Mouse (Mus musculus) stomach, postnatal 0 days (tissue): ENCODE measurements around the gene Acbd3. TPM values are rescaled to one million over a fixed set of nuclear protein-coding genes. Genes with fewer than 3 reads are reported as not detected.

Experiments
- ATAC-seq: fragments of 200-750 bp; cut with Nextera tagmentation; 2 replicates; pipeline ENCODE4 v1.8.0; 2017; ENCODE audit not compliant: low FRiP score, low TSS enrichment
- DNase-seq: peaks from one replicate; pipeline ENCODE4 v3.0.0-alpha.2; 2016; ENCODE audit warnings: low spot score
- H3K27ac ChIP-seq: fragments of 300-500 bp; sonication (generic); replicated peaks from 2 replicates; pipeline ENCODE4 v1.5.1; 2014; ENCODE audit warnings: mild to moderate bottlenecking, control low read depth
- H3K27me3 ChIP-seq: fragments of 300-500 bp; sonication (generic); 2 replicates; pipeline ENCODE4 v1.6.1; 2014; ENCODE audit warnings: low read length; ENCODE audit not compliant: control insufficient read depth, insufficient read depth
- H3K36me3 ChIP-seq: fragments of 300-500 bp; sonication (generic); 2 replicates; pipeline ENCODE4 v1.6.1; 2014; ENCODE audit warnings: low read length, mixed read lengths; ENCODE audit not compliant: control insufficient read depth, insufficient read depth
- H3K4me1 ChIP-seq: fragments of 300-500 bp; sonication (generic); replicated peaks from 2 replicates; pipeline ENCODE4 v1.6.1; 2014; ENCODE audit warnings: antibody characterized with exemption; ENCODE audit not compliant: control insufficient read depth, insufficient read depth
- H3K4me2 ChIP-seq: fragments of 300-500 bp; sonication (generic); replicated peaks from 2 replicates; pipeline ENCODE4 v1.6.1; 2014; ENCODE audit warnings: low read depth, mild to moderate bottlenecking, control low read depth, moderate library complexity
- H3K4me3 ChIP-seq: fragments of 300-500 bp; sonication (generic); 2 replicates; pipeline ENCODE4 v1.5.1; 2014; ENCODE audit warnings: low read depth, low read length, control low read depth
- H3K9ac ChIP-seq: fragments of 300-500 bp; sonication (generic); 2 replicates; pipeline ENCODE4 v1.6.1; 2014; ENCODE audit warnings: mild to moderate bottlenecking, low read length, control low read depth, mixed read lengths
- H3K9me3 ChIP-seq: fragments of 300-500 bp; sonication (generic); 2 replicates; pipeline ENCODE4 v1.6.1; 2016; ENCODE audit warnings: low read length; ENCODE audit not compliant: control insufficient read depth
- CTCF ChIP-seq: IDR thresholded peaks from 2 replicates; pipeline ENCODE4 v1.5.1; 2016; ENCODE audit warnings: antibody characterized with exemption, low read depth, mild to moderate bottlenecking, moderate library complexity
- EP300 ChIP-seq: optimal IDR thresholded peaks from 2 replicates; pipeline ENCODE3; 2016; ENCODE audit warnings: antibody characterized with exemption
- WGBS: fragments of 180-500 bp; shearing (Covaris S2); extraction: QIAGEN DNeasy Blood & Tissue Kit; methylation state at CpG from one replicate; pipeline ENCODE4 v1.1.7; 2014; 5-methylcytosine and 5-hydroxymethylcytosine counted together
- polyA plus RNA-seq: library from polyadenylated mRNA; unstranded; fragments of >200 nt; fragmentation: Nextera tagmentation; extraction: Ambion mirVana; gene quantifications from 2 replicates; pipeline ENCODE4 v1.2.1, GENCODE M21; 2015

Gene Acbd3
- polyA plus RNA-seq, 1 experiment from 2014 or later = 16.7 TPM

- DNase-seq (peak; percentile 84), ATAC-seq (peak; percentile 88)
- H3K27ac ChIP-seq = peak overlapping the region; percentile 78
- H3K4me1 ChIP-seq = no peaks in the 10 kb centered on the region; the same call in 1 of the 2 replicates
- peak overlapping the region; percentile 67 for H3K9ac ChIP-seq
- 4% methylated on average over 37 of the region's 37 CpGs for WGBS
- H3K4me3 ChIP-seq = peak overlapping the region; percentile 53
- no peaks in the 10 kb centered on the region for H3K36me3 ChIP-seq
- peak overlapping the region; percentile 71 for H3K4me2 ChIP-seq
- no peak for TF ChIP-seq EP300
- TF ChIP-seq CTCF = peak; percentile 84
- no peaks in the 10 kb centered on the region for H3K9me3 ChIP-seq
- no peaks in the 10 kb centered on the region for H3K27me3 ChIP-seq
These were observed 42.7 kb downstream of the Acbd3 start for GRCm38 (mm10) chr1:180768334-180769168.

- Histone ChIP-seq H3K27me3 (no peaks in the 10 kb centered on the region), H3K9me3 (no peaks in the 10 kb centered on the region), H3K36me3 (no peaks in the 10 kb centered on the region), H3K27ac (no peak overlapping the region), H3K4me2 (no peak overlapping the region), H3K4me1 (no peaks in the 10 kb centered on the region; the same call in 1 of the 2 replicates), H3K4me3 (no peak overlapping the region), H3K9ac (no peak overlapping the region)
- ATAC-seq (no peak), DNase-seq (no peak)
- 67% methylated on average over 5 of the region's 5 CpGs for WGBS
- TF ChIP-seq CTCF (no peak), EP300 (no peak)
These were observed 45.5 kb downstream of the Acbd3 start for GRCm38 (mm10) chr1:180771306-180771705.

GRCm38 (mm10) chr1:180771722-180772121 lies 45.9 kb downstream of the Acbd3 start:
- ATAC-seq = no peak
- no peaks in the 10 kb centered on the region for H3K9me3 ChIP-seq
- H3K27ac ChIP-seq = no peak overlapping the region
- no peak overlapping the region for H3K4me2 ChIP-seq
- H3K4me3 ChIP-seq = no peak overlapping the region
- WGBS = 73% methylated on average over 4 of the region's 4 CpGs
- H3K27me3 ChIP-seq = no peaks in the 10 kb centered on the region
- no peak overlapping the region for H3K9ac ChIP-seq
- DNase-seq = no peak
- TF ChIP-seq EP300 (no peak), CTCF (no peak)
- H3K36me3 ChIP-seq = no peaks in the 10 kb centered on the region
- no peaks in the 10 kb centered on the region; the same call in 1 of the 2 replicates for H3K4me1 ChIP-seq

- no peak for TF ChIP-seq EP300
- TF ChIP-seq CTCF = no peak
- Histone ChIP-seq H3K4me3 (no peak overlapping the region), H3K4me2 (no peak overlapping the region), H3K9ac (no peak overlapping the region), H3K9me3 (no peaks in the 10 kb centered on the region), H3K27me3 (no peaks in the 10 kb centered on the region), H3K27ac (no peak overlapping the region), H3K36me3 (no peaks in the 10 kb centered on the region), H3K4me1 (no peaks in the 10 kb centered on the region; the same call in 1 of the 2 replicates)
- no peak for DNase-seq
- WGBS = 92% methylated on average over 3 of the region's 3 CpGs
- no peak for ATAC-seq
These were observed 46.4 kb downstream of the Acbd3 start for GRCm38 (mm10) chr1:180772291-180772690.

- Histone ChIP-seq H3K27ac (no peak overlapping the region), H3K36me3 (no peaks in the 10 kb centered on the region), H3K9me3 (no peaks in the 10 kb centered on the region), H3K4me3 (no peak overlapping the region), H3K4me1 (no peaks in the 10 kb centered on the region), H3K9ac (no peak overlapping the region), H3K27me3 (no peaks in the 10 kb centered on the region), H3K4me2 (no peak overlapping the region)
- DNase-seq (peak; percentile 56), ATAC-seq (no peak)
- TF ChIP-seq CTCF (peak; percentile 71), EP300 (no peak)
- 61% methylated on average over 3 of the region's 3 CpGs for WGBS
These were observed 48.8 kb downstream of the Acbd3 start for GRCm38 (mm10) chr1:180774664-180775063.

GRCm38 (mm10) chr1:180775317-180775716 lies 49.5 kb downstream of the Acbd3 start:
- H3K36me3 ChIP-seq = no peaks in the 10 kb centered on the region
- no peaks in the 10 kb centered on the region for H3K4me1 ChIP-seq
- no peak overlapping the region for H3K27ac ChIP-seq
- H3K4me2 ChIP-seq = no peak overlapping the region
- H3K9ac ChIP-seq = no peak overlapping the region
- no peak for ATAC-seq
- TF ChIP-seq CTCF = no peak
- no peak for TF ChIP-seq EP300
- DNase-seq = no peak
- no peaks in the 10 kb centered on the region for H3K9me3 ChIP-seq
- H3K27me3 ChIP-seq = no peaks in the 10 kb centered on the region
- WGBS = 85% methylated on average over 10 of the region's 10 CpGs
- no peak overlapping the region for H3K4me3 ChIP-seq
